Mouse (Mus musculus) lung, adult 2 months (tissue): ENCODE results near the gene 9230104L09Rik. TPM values are rescaled to one million over a fixed set of nuclear protein-coding genes. Genes with fewer than 3 reads are reported as not detected.

Source experiments
- DNase-seq: peaks from one replicate; pipeline ENCODE4 v3.0.0; 2022
- H3K4me1 ChIP-seq: fragments of 200-500 bp; 2 replicates; pipeline ENCODE4 v1.6.1; 2011; ENCODE audit warnings: low read length; ENCODE audit not compliant: control insufficient read depth, insufficient read depth
- H3K4me3 ChIP-seq: fragments of 200-500 bp; replicated peaks from 2 replicates; pipeline ENCODE3; 2011; ENCODE audit warnings: low read depth, mild to moderate bottlenecking, control low read depth, low read length; ENCODE audit errors: extremely low read depth
- CTCF ChIP-seq: fragments of 200-500 bp; IDR thresholded peaks from 2 replicates; pipeline ENCODE4 v1.5.1; 2011; ENCODE audit warnings: mild to moderate bottlenecking, low read length, control low read depth; ENCODE audit not compliant: insufficient read depth
- POLR2A ChIP-seq: fragments of 200-500 bp; IDR thresholded peaks from 2 replicates; pipeline ENCODE4 v1.6.1; 2011; ENCODE audit warnings: low read depth, mild to moderate bottlenecking, control low read depth, low read length, borderline replicate concordance; ENCODE audit errors: extremely low read depth
- WGBS: fragments of 180-500 bp; shearing (Covaris S2); methylation state at CpG from one replicate; pipeline ENCODE4 v1.1.7; 2018; 5-methylcytosine and 5-hydroxymethylcytosine counted together
- polyA plus RNA-seq: library from polyadenylated mRNA; depleted of rRNA; stranded (reverse); fragments of >200 nt; gene quantifications from 2 replicates; pipeline ENCODE4 v1.2.3, GENCODE M21; 2012

The 9230104L09Rik gene
- polyA plus RNA-seq, 1 experiment, result 19.1 TPM

- DNase-seq, result no peak
- 9% methylated on average over 2 of the region's 2 CpGs for WGBS
- no peak for TF ChIP-seq POLR2A
- TF ChIP-seq CTCF, result no peak
- H3K4me1 ChIP-seq, result peaks cover 31% of the 10 kb centered on the region
- no peak overlapping the region for H3K4me3 ChIP-seq
Observed at GRCm38 (mm10) chr2:148878641-148879130, 13.8 kb upstream of the 9230104L09Rik start.

- peaks cover 32% of the 10 kb centered on the region for H3K4me1 ChIP-seq
- TF ChIP-seq POLR2A, result no peak
- WGBS, result 19% methylated on average over 3 of the region's 3 CpGs
- DNase-seq, result no peak
- no peak overlapping the region for H3K4me3 ChIP-seq
Observed at GRCm38 (mm10) chr2:148877016-148877770, 12.4 kb upstream of the 9230104L09Rik start.

- 0% methylated on average over 19 of the region's 19 CpGs for WGBS
- H3K4me3 ChIP-seq, result peak within 1 kb of the TSS; percentile 88
- TF ChIP-seq POLR2A, result peak; percentile 96
- TF ChIP-seq CTCF, result no peak
- H3K4me1 ChIP-seq, result peaks cover 33% of the 10 kb centered on the region
- peak; percentile 93 for DNase-seq
Observed at GRCm38 (mm10) chr2:148875335-148875811, 10.5 kb upstream of the 9230104L09Rik start, which contains the start of gene Cst3. Gene Cst3, minus strand, starts transcription at chr2:148875692.

GRCm38 (mm10) chr2:148874617-148875334, 9.9 kb upstream of the 9230104L09Rik start:
- WGBS, result under 1% methylated on average over 34 of the region's 34 CpGs
- peak; percentile 23 for DNase-seq
- TF ChIP-seq POLR2A, result no peak
- no peak for TF ChIP-seq CTCF
- peak overlapping the region; percentile 88 for H3K4me3 ChIP-seq
- peaks cover 33% of the 10 kb centered on the region for H3K4me1 ChIP-seq

- no peak for DNase-seq
- TF ChIP-seq POLR2A (no peak), CTCF (no peak)
- Histone ChIP-seq H3K4me3 (peak overlapping the region; percentile 88), H3K4me1 (peaks cover 29% of the 10 kb centered on the region)
- 8% methylated on average over 3 of the region's 3 CpGs for WGBS
Observed at GRCm38 (mm10) chr2:148874224-148874616, 9.4 kb upstream of the 9230104L09Rik start.

- H3K4me3 ChIP-seq, result peak overlapping the region; percentile 88
Observed at GRCm38 (mm10) chr2:148872860-148873259, 8.0 kb upstream of the 9230104L09Rik start.

GRCm38 (mm10) chr2:148870526-148870925, 5.7 kb upstream of the 9230104L09Rik start:
- DNase-seq, result no peak
- 85% methylated on average over 3 of the region's 3 CpGs for WGBS
- H3K4me1 ChIP-seq, result peaks cover 5% of the 10 kb centered on the region
- H3K4me3 ChIP-seq, result no peak overlapping the region
- no peak for TF ChIP-seq CTCF
- TF ChIP-seq POLR2A, result no peak

More at GRCm38 (mm10) chr2:148872860-148873259, 8.0 kb upstream of the 9230104L09Rik start:
- peaks cover 21% of the 10 kb centered on the region for H3K4me1 ChIP-seq
- DNase-seq, result no peak
- TF ChIP-seq POLR2A, result no peak
- 33% methylated on average over 4 of the region's 4 CpGs for WGBS

- TF ChIP-seq POLR2A (no peak), CTCF (no peak)
- no peak for DNase-seq
- Histone ChIP-seq H3K4me1 (peaks cover 2% of the 10 kb centered on the region; the same call in 1 of the 2 replicates), H3K4me3 (no peak overlapping the region)
- WGBS, result 18% methylated on average over 1 of the region's 1 CpGs
Observed at GRCm38 (mm10) chr2:148868959-148869358, 4.1 kb upstream of the 9230104L09Rik start.

- TF ChIP-seq POLR2A (no peak), CTCF (no peak)
- no peak overlapping the region for H3K4me3 ChIP-seq
- no peak for DNase-seq
- H3K4me1 ChIP-seq, result peaks cover 4% of the 10 kb centered on the region
Observed at GRCm38 (mm10) chr2:148861693-148862092, 3.1 kb downstream of the 9230104L09Rik start.
